ENCODE assay signal across 27 mouse cellular contexts in the genomic region with DNA sequence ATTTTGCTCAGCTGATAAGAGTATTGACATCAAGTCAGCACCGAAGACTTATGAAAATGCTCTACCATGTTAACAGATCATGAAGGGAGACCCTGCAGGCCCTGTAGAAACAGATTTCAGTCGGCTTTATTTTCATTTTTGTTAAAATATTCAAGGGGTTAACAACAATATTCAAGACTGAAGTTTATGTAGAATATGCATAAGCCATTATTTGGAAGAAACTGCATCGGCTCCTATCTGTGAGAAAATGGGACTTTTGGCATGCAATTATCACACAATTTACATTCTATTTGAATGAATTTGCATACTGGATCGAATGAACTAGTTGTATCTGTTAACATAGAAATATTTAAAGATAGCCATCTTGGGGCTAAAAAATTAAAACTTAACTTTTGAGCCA.
"Had no signal": no experiment of that assay in that cellular context is flagged by ENCODE, and none has a peak within 500 bp of the region (broad histone marks: within the 10 kb centered on the region; RNA-seq: fewer than 3 reads in every experiment).

No protein-coding gene starts in this region.

- H3K27ac ChIP-seq: heart, adult 2 months; heart, embryonic 13.5 days; heart, embryonic 15.5 days; hindbrain, embryonic 13.5 days; hindbrain, embryonic 15.5 days; hindbrain, postnatal 0 days; kidney, embryonic 15.5 days; kidney, postnatal 0 days; limb, embryonic 13.5 days; limb, embryonic 15.5 days; liver, embryonic 12.5 days; liver, embryonic 14.5 days had no signal

- H3K9me3 ChIP-seq: heart, embryonic 13.5 days; heart, embryonic 15.5 days; hindbrain, embryonic 13.5 days; hindbrain, embryonic 15.5 days; kidney, embryonic 15.5 days; limb, embryonic 13.5 days; limb, embryonic 15.5 days; liver, embryonic 12.5 days had no signal

- H3K4me1 ChIP-seq: heart, embryonic 13.5 days; heart, embryonic 15.5 days; hindbrain, embryonic 13.5 days; hindbrain, embryonic 15.5 days; kidney, embryonic 15.5 days; limb, embryonic 13.5 days; limb, embryonic 15.5 days; liver, embryonic 12.5 days had no signal

- ATAC-seq: hindbrain, postnatal 0 days; intestine, embryonic 16.5 days; liver, embryonic 12.5 days had no signal

- H3K4me2 ChIP-seq: heart, embryonic 11.5 days; heart, embryonic 13.5 days; heart, embryonic 15.5 days; hindbrain, embryonic 13.5 days; hindbrain, embryonic 15.5 days; kidney, embryonic 15.5 days; limb, embryonic 13.5 days; limb, embryonic 15.5 days; liver, embryonic 12.5 days had no signal

- H3K36me3 ChIP-seq: heart, embryonic 13.5 days; heart, embryonic 15.5 days; hindbrain, embryonic 13.5 days; hindbrain, embryonic 15.5 days; kidney, embryonic 15.5 days; limb, embryonic 13.5 days; limb, embryonic 15.5 days; liver, embryonic 12.5 days had no signal

- H3K27me3 ChIP-seq: heart, embryonic 13.5 days; heart, embryonic 15.5 days; hindbrain, embryonic 13.5 days; hindbrain, embryonic 15.5 days; kidney, embryonic 15.5 days; limb, embryonic 13.5 days; limb, embryonic 15.5 days; liver, embryonic 12.5 days had no signal

- H3K4me3 ChIP-seq: heart, adult 2 months; heart, embryonic 13.5 days; heart, embryonic 15.5 days; hindbrain, embryonic 13.5 days; hindbrain, embryonic 15.5 days; kidney, embryonic 15.5 days; limb, embryonic 13.5 days; limb, embryonic 15.5 days; liver, embryonic 12.5 days had no signal

- H3K9ac ChIP-seq: heart, embryonic 13.5 days; heart, embryonic 15.5 days; hindbrain, embryonic 13.5 days; hindbrain, embryonic 15.5 days; kidney, embryonic 15.5 days; limb, embryonic 13.5 days; limb, embryonic 15.5 days; liver, embryonic 12.5 days; liver, embryonic 14.5 days had no signal

- DNase-seq: gastrocnemius, postnatal 14 days; gastrocnemius, postnatal 36 days; heart, adult 2 months; heart, postnatal 14 days; heart, postnatal 36 days; kidney, adult 11 months; kidney, adult 2 months; kidney, adult 9 months; kidney, postnatal 14 days; kidney, postnatal 36 days; layer of hippocampus, adult 9-11 months; layer of hippocampus, postnatal 36 days; left cerebral cortex, postnatal 4 days; lung, adult 18-20 months had no signal
